Mouse (Mus musculus): ENCODE measurements around the gene Prkcz.

Gene Prkcz

DNA sequence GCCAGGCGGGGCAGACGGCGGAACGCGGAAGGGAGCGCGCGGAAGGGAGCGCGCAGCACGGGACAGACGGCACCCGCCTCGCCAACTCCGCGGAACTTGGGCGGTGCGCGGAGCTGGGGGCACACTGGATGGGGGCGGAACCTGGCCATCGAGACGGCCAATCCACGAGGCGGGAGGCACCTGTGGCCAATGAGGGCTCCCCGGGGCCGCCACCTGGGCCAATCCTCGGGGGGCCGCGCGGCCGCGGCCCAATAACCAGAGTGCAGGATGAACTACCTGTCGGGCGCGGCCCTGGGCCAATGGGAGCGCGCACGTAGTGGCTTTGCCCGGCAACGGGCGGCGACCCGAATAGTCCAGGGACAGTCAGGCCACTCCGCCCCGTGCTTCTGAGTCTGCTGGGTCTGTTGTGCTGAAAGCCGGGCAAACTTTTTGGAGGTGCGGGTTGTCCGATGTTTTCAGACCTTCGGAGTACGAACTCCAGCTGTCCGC lies at the start of gene Prkcz:
TSS of gene Prkcz (minus strand) at position 59 of the 489 bp plus-strand sequence.
- peak; percentile 95 to 96 for DNase-seq

DNA sequence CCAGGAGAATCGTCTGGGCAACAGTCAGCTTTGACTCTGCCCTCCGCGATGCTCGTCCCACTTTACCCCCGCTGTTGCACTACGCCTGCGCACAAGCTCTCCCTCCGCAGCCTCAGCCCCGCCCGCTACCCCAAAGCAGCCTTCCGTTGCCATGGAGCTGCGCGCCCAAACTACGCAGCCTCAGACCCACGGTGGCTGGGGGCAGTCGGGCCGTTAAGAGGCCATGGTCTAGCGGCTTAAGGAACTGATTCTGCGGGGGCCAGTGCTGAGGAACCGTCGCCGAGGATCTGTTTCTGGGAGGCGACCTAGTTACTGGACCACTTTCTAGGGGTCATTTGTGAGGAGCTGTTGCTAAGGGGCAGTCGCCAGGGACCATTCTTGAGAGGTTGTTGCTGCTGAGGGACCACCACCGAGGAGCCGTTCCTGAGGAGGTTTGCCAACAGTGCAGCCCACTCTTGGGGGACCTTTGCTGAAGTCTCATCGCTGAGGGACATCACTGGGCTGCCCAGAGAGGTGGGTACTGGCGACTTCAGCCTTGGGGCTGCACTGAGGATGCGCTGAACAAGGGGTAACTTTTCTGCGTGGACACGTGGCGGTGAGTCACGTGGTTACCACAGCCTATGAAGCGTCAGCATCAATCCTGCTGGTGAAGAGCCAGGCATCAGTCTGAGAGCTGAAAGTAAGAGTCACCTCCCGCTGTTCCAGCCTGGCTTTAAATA lies 48.1 kb upstream of the Prkcz start, which contains the start of gene Cfap74:
TSS of gene Cfap74 (plus strand) at position 133 of the 719 bp plus-strand sequence.
- DNase-seq, result peak; percentile 70 to 74

DNA sequence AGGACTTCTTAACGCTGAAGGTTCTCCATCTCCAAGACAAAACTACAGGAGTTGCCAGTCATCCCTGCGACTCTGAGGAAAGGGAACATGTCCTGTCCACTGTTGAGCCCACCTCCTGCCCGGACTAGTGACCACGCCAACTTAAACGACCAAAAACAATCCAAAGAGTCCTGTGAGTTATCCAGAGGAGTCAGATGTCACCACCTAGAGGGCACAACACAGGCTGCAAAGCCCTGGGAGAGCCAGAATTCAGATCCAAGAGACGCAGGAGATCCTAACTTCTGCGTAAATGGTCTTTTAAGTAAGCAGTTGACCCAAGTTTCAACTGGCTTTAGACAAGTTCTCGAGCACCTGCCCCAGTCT lies 47.5 kb upstream of the Prkcz start:
- DNase-seq, result no peak

DNA sequence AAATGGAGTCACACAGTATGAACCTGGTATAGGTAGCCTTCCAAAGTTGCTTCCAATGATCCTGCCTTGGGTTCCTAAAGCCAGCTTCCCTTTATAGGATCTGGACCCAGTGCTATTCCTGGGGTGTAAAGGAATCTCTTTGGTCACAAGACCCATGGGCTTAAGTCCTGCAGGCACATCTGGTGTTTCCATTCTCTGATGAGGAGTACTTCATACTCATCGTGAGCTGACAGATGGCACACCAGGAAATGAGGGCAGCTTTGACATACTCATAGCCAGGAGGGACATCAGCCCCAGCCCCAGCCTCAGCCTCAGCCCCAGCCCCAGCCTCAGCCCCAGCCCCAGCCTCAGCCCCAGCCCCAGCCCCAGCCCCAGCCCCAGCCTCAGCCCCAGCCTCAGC lies 41.3 kb upstream of the Prkcz start:
- DNase-seq, result no peak

DNA sequence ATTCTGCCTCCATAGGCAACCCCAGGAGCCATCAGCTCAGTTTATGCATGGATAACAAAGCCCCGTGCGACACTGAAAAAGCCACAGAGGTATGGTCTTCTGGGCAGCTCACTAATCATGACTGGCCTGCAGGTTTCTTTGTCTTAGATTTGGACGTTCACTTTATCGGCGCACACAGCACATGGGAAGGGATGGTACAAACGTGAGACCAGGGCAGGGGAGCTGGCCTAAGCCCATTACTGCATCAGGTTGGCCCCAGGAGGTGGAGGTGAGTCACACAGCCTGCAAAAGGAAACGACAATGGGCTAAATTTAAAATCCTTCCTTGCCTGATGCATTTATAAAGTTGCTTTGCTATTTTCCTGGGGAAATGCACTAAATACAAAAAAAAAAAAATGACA lies 40.0 kb upstream of the Prkcz start:
- DNase-seq, result no peak

- no peak for DNase-seq
These were observed 37.0 kb upstream of the Prkcz start for GRCm38 (mm10) chr4:155398222-155398540.

DNA sequence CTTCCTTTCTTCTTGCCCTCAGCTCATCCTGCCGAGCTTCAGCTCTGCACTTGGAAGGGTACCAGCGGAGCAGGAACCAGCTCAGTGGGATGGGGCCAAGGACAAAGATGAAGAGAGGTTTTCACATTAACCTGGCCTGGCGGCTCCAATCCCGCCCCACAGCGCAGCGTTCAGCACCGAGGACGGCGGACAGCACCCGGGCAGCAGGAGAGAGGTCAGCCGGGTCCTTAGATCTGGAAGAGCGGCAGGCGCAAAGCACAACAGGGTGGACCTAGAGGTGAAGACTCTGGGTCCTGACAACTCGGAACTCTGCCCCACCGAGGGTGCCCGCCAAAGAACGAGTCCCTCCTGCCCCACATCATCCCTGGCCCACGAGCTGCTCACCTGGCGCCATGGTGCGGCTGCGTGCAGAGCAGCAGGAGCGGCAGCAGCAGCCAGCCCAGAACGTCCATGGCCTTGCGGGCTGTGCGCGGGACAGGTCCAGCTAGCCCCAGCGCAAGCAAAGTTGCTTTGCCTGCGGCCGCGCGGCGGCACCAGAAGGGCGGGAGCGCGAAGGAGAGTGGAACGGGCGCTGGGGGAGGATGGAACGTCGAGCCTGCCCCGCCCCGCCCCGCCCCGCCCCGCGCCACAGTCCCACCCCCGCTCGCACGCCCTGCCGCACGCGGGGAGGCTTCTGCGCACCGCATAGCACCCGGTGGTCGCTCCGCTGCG lies 36.5 kb upstream of the Prkcz start, which contains the start of gene Gabrd:
TSS of gene Gabrd (minus strand) at position 602 of the 711 bp plus-strand sequence.
- DNase-seq, result peak; percentile 27 to 47

GRCm38 (mm10) chr4:155396751-155397150 lies 35.6 kb upstream of the Prkcz start:
- no peak for DNase-seq

- DNase-seq, result no peak
These were observed 34.3 kb upstream of the Prkcz start for GRCm38 (mm10) chr4:155395471-155395870.

- DNase-seq, result no peak
These were observed 26.0 kb upstream of the Prkcz start for GRCm38 (mm10) chr4:155387166-155387565.

DNA sequence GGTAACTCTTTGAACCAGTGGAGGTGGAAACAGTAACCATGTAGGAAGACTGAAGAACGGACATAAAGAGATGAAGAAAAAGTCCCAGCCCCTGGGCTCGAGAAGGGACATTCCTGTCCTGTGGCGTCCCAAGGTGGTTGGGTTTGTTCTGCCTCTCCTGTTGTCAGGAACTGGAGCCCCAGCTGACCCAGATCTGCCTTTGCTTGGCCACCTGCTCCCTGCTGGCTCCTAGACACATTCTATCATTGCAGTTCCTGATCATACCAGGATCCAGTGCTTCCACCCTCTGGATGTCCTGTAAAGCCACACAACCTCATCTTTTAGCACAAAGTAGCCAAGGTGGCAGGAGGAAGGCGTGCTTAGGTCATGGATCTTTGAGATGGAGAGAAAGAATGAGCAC lies 22.2 kb upstream of the Prkcz start:
- no peak for DNase-seq

DNA sequence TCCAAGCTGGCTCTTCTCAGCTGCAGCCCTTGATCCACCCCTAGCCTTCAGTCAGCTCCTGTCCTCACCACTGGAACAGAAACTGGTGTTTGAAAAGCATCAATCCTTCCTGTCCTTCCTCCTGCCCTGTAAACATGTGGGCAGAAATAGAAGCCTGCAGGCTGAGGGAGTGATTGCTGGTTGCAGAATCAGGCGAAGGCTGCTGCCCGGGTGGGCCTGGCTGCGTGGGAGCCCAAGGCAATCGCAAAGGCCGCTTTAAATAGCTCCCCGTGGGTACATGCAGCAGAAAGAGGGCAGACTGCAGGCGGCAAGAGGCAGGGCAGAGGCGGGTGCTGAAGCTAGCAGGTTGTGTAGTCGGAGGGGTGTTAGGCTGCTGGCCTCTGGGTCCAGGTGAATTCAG lies 21.6 kb upstream of the Prkcz start:
- DNase-seq, result no peak

- no peak for DNase-seq
These were observed 20.8 kb upstream of the Prkcz start for GRCm38 (mm10) chr4:155381974-155382373.

DNA sequence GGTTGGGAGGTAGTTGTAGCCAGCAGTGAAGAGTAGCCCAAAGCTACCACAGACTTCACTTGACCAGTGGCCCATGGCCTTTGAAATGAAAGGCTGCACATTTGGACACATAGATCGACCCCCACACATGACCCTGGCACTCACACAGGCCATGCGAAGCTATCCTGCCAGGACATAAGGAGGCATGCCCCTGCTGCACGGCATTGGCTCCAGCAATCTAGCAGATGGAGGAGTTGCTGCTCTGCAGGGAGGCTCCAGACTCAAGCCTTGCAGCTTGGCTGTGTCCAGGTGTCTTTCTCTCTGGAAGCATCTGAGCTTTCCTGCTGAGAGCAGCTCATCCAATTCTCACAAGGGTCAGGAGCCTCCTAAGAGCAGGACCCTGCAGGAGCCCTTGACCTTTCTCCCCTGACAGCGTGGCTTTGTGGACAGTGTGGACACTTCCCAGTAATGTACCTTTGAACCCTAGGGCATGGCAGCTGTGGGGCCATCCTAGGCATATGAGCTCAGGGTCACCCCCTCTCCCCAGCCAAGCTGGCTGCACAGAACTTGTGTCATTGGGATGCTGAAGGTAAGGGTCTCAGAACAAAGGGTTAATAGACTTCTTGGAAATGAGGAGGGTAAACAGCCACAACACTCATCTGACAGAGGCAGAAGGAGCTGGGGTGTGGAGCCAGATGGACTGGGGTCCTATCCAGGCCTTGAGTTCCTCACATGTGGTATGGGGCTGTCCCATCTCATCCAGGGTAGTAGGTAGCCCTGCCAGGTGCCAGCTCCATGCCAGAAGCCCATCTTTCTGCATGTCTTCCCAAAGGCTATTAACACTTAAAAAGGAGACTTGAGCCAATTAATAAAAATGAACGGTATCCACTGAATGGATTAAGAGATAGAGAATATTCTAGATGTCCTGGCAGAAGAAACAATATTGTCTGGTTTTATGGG lies 10.9 kb upstream of the Prkcz start:
- no peak for DNase-seq

DNA sequence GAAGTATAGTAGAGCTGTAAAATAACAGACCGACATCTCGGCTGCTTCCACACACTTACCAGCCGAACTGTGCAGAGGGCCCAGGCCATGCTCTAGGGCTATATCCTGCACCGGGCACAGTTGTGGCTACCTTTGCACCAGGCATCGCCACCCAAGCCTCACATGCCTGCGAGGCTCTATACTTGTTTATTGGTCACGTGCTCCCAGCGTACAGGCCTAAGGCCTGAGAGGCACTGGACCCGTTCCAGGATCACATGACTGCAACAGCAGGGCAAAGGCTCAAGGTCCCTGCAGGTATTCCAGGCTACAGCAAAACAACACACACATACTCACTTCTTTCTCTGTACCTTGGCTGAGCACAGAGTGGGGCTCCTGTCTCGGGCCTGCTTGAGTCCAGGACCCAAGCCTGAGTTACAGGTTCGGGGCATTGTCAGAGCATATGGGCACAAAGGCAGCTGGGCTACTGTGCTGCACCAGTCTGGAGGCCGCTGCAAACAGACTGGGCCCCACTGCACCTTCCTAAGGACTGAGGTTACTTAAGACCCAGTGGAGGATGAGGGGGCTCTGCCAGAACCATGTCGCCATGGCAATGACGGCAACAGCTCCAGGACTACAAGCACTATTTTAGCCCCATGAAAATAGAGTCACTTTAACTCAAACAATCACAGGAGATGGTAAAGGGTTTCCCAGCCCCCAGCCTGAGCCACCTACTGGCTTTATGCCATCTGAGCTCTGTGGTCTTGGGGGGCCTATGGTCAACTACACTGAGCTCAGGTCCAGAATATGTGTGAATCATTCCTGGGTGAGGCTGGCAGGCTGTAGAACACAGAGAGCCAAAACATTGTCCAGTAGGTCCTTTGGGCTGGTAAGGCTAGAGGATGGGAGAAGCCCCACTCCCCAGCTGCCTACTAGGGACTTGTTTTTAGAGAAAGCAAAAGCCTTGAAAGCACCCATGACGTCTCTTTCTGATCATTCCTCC lies 9.9 kb upstream of the Prkcz start:
- DNase-seq, result peak in 1 of 2 experiments; percentile 12

DNA sequence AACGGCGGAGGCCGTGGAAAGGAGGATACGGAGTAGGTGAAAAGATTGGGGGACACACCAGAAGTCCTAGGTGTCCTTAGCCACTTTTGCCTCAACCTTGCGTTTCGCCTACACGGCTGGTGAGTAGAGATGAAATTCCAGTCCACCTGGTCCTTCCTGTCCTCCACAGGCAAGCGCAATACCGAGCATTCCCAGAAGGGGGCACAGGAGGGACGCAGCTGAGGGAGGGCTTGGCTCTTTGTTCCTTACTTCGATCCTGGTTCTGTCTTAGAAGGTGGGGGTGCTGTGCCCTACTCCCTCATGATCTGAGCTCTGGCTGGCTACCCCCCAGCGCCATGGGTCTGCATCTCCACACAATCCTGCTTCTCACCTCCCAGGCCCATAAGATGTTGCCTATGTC lies 7.5 kb upstream of the Prkcz start:
- DNase-seq, result peak; percentile 78 to 86

GRCm38 (mm10) chr4:155367739-155368138 lies 6.6 kb upstream of the Prkcz start:
- DNase-seq, result no peak

DNA sequence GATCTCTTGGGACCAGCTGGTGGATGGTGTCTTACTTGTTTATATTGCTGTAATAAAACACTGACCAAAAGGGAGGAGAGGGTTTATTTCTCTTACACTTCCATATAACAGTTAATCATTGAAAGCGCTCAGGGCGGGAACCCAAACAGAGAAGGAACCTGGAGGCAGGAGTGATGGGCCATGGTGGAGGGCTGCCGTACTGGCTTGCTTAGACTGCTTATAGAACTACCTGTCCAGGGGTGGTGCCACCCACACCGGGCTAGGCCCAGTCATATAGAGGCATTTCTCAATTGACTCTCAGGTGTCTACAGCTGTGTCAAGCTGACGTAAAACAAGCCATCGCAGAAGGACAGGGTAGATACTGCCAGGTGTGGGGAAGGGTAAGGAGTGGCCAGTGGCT lies 5.6 kb upstream of the Prkcz start:
- no peak for DNase-seq

GRCm38 (mm10) chr4:155362443-155362842 lies 1.3 kb upstream of the Prkcz start:
- peak in 1 of 2 experiments; percentile 21 for DNase-seq

- peak; percentile 51 to 57 for DNase-seq
These were observed 305 bp downstream of the Prkcz start for GRCm38 (mm10) chr4:155360856-155361255.

GRCm38 (mm10) chr4:155359560-155360464 lies 1.3 kb downstream of the Prkcz start:
- peak; percentile 68 to 77 for DNase-seq
